Mouse (Mus musculus) kidney, embryonic 16.5 days (tissue): ENCODE results near the gene Crlf2. TPM values are rescaled to one million over a fixed set of nuclear protein-coding genes. Genes with fewer than 3 reads are reported as not detected.

Source experiments
- ATAC-seq: fragments of 200-750 bp; cut with Nextera tagmentation; 2 replicates; pipeline ENCODE4 v1.8.0; 2017; ENCODE audit warnings: moderate TSS enrichment; ENCODE audit not compliant: low FRiP score, low TSS enrichment
- H3K27ac ChIP-seq: fragments of 300-500 bp; sonication (generic); 2 replicates; pipeline ENCODE4 v1.5.1; 2014; ENCODE audit warnings: low read length
- H3K27me3 ChIP-seq: fragments of 300-500 bp; sonication (generic); 2 replicates; pipeline ENCODE4 v1.6.1; 2014; ENCODE audit warnings: low read length, control low read depth, mixed read lengths; ENCODE audit not compliant: insufficient read depth
- H3K36me3 ChIP-seq: fragments of 300-500 bp; sonication (generic); 2 replicates; pipeline ENCODE4 v1.6.1; 2014; ENCODE audit warnings: low read length, control low read depth, mixed read lengths; ENCODE audit not compliant: insufficient read depth
- H3K4me1 ChIP-seq: fragments of 300-500 bp; sonication (generic); 2 replicates; pipeline ENCODE4 v1.6.1; 2014; ENCODE audit warnings: low read length, control low read depth, mixed read lengths; ENCODE audit not compliant: insufficient read depth
- H3K4me2 ChIP-seq: fragments of 300-500 bp; sonication (generic); replicated peaks from 2 replicates; pipeline ENCODE4 v1.6.1; 2014; ENCODE audit warnings: low read depth, low read length
- H3K4me3 ChIP-seq: fragments of 300-500 bp; sonication (generic); 2 replicates; pipeline ENCODE4 v1.5.1; 2014; ENCODE audit warnings: mild to moderate bottlenecking, low read length
- H3K9ac ChIP-seq: fragments of 300-500 bp; sonication (generic); replicated peaks from 2 replicates; pipeline ENCODE4 v1.6.1; 2014; ENCODE audit warnings: low read length
- H3K9me3 ChIP-seq: fragments of 300-500 bp; sonication (generic); 2 replicates; pipeline ENCODE4 v1.6.1; 2016; ENCODE audit warnings: low read length, control low read depth
- WGBS: fragments of 180-500 bp; shearing (Covaris S2); extraction: QIAGEN DNeasy Blood & Tissue Kit; methylation state at CpG from one replicate; pipeline ENCODE4 v1.1.7; 2014; 5-methylcytosine and 5-hydroxymethylcytosine counted together
- polyA plus RNA-seq: library from polyadenylated mRNA; unstranded; fragments of >200 nt; fragmentation: Nextera tagmentation; extraction: Ambion mirVana; gene quantifications from 2 replicates; pipeline ENCODE4 v1.2.1, GENCODE M21; 2015

Crlf2 gene
- 11.9 and 14.5 TPM in 2 replicates for polyA plus RNA-seq

GRCm38 (mm10) chr5:109558404-109559160 lies at the start of gene Crlf2:
TSS of gene Crlf2 (minus strand) at chr5:109558993.
- 0% methylated on average over 65 of the region's 73 CpGs for WGBS
- Histone ChIP-seq H3K4me2 (peak within 1 kb of the TSS; percentile 60), H3K9me3 (peaks cover 41% of the 10 kb centered on the region), H3K4me3 (peak within 1 kb of the TSS; percentile 80), H3K9ac (peak within 1 kb of the TSS; percentile 79), H3K27ac (peak within 1 kb of the TSS; percentile 93), H3K4me1 (no peaks in the 10 kb centered on the region), H3K27me3 (no peaks in the 10 kb centered on the region), H3K36me3 (peaks cover 25% of the 10 kb centered on the region)
- peak; percentile 77 for ATAC-seq

GRCm38 (mm10) chr5:109602585-109602984 lies 43.8 kb upstream of the Crlf2 start:
- 47% methylated on average over 1 of the region's 1 CpGs for WGBS
- ATAC-seq: peak; percentile 54; the same call in 1 of the 2 replicates
- H3K4me3 ChIP-seq: no peak overlapping the region

GRCm38 (mm10) chr5:109601080-109601479 lies 42.3 kb upstream of the Crlf2 start:
- H3K4me3 ChIP-seq: no peak overlapping the region
- no peaks in the 10 kb centered on the region for H3K27me3 ChIP-seq
- no peaks in the 10 kb centered on the region for H3K9me3 ChIP-seq
- no peak overlapping the region for H3K4me2 ChIP-seq
- no peak overlapping the region for H3K27ac ChIP-seq
- ATAC-seq: peak; percentile 67
- no peaks in the 10 kb centered on the region for H3K36me3 ChIP-seq
- no peak overlapping the region for H3K9ac ChIP-seq
- H3K4me1 ChIP-seq: no peaks in the 10 kb centered on the region
- WGBS: 7% methylated on average over 3 of the region's 3 CpGs

More at GRCm38 (mm10) chr5:109602585-109602984, 43.8 kb upstream of the Crlf2 start:
- H3K27me3 ChIP-seq: no peaks in the 10 kb centered on the region
- no peak overlapping the region for H3K27ac ChIP-seq
- no peaks in the 10 kb centered on the region for H3K36me3 ChIP-seq
- H3K9me3 ChIP-seq: no peaks in the 10 kb centered on the region
- H3K4me1 ChIP-seq: no peaks in the 10 kb centered on the region
- H3K4me2 ChIP-seq: no peak overlapping the region
- no peak overlapping the region for H3K9ac ChIP-seq

DNA sequence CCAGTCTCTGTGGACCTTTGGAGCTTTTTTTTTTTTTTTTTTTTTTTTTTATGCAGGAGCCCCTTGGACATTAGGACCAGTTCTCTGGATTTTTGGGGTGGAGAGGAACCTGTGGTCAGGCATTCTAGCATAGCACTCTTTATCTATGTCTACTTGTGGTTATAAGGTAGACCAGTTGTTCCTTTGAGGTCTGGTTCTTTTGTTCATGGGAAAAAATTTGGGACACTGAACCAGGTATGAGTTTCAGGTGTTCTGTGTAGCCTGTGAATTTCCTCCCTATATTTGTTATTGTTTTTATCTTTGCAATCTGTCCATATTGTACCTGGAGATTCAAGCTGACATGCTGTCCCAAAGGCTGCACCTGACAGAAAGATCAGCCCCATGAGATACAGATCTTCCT lies 40.1 kb upstream of the Crlf2 start:
- no peaks in the 10 kb centered on the region for H3K36me3 ChIP-seq
- no peaks in the 10 kb centered on the region for H3K27me3 ChIP-seq
- no peaks in the 10 kb centered on the region for H3K4me1 ChIP-seq
- H3K27ac ChIP-seq: no peak overlapping the region
- H3K4me2 ChIP-seq: no peak overlapping the region
- no peak overlapping the region for H3K9ac ChIP-seq
- ATAC-seq: no peak
- H3K9me3 ChIP-seq: no peaks in the 10 kb centered on the region
- H3K4me3 ChIP-seq: no peak overlapping the region

GRCm38 (mm10) chr5:109596647-109597046 lies 37.9 kb upstream of the Crlf2 start:
- H3K27ac ChIP-seq: no peak overlapping the region
- H3K4me3 ChIP-seq: no peak overlapping the region
- H3K4me2 ChIP-seq: no peak overlapping the region
- no peaks in the 10 kb centered on the region for H3K4me1 ChIP-seq
- no peaks in the 10 kb centered on the region for H3K9me3 ChIP-seq
- H3K36me3 ChIP-seq: no peaks in the 10 kb centered on the region
- H3K27me3 ChIP-seq: no peaks in the 10 kb centered on the region
- 30% methylated on average over 5 of the region's 5 CpGs for WGBS
- no peak overlapping the region for H3K9ac ChIP-seq
- no peak for ATAC-seq

- 62% methylated on average over 2 of the region's 2 CpGs for WGBS
- no peak for ATAC-seq
- Histone ChIP-seq H3K4me2 (no peak overlapping the region), H3K4me3 (no peak overlapping the region), H3K9me3 (peaks cover 9% of the 10 kb centered on the region; the same call in 1 of the 2 replicates), H3K9ac (no peak overlapping the region), H3K27ac (no peak overlapping the region), H3K4me1 (no peaks in the 10 kb centered on the region), H3K27me3 (no peaks in the 10 kb centered on the region), H3K36me3 (no peaks in the 10 kb centered on the region)
These were observed 4.0 kb upstream of the Crlf2 start for GRCm38 (mm10) chr5:109562829-109563228.

GRCm38 (mm10) chr5:109559191-109559590 lies 398 bp upstream of the Crlf2 start:
- Histone ChIP-seq H3K9ac (peak overlapping the region; percentile 79), H3K27ac (peak overlapping the region; percentile 93)
- WGBS: 21% methylated on average over 6 of the region's 6 CpGs

DNA sequence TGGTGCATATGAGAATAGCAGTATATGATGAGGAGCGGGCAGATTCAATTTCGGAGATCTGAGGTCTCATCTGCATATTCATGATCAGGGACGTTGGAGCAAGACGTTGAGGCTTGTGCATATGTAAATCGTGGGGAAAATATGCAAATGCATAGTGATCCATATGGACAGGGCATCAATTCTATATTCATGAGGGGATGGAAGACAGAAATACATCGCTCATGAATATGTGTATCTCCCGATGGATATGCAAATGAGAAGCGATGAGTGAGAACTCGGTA lies 730 bp downstream of the Crlf2 start:
- H3K9ac ChIP-seq: peak overlapping the region; percentile 13
- no peak for ATAC-seq
- under 1% methylated on average over 9 of the region's 9 CpGs for WGBS
- peak overlapping the region; percentile 60 for H3K4me2 ChIP-seq
- H3K27ac ChIP-seq: peak overlapping the region; percentile 93
- peaks cover 46% of the 10 kb centered on the region for H3K9me3 ChIP-seq
- H3K27me3 ChIP-seq: no peaks in the 10 kb centered on the region
- no peaks in the 10 kb centered on the region for H3K4me1 ChIP-seq
- peak overlapping the region; percentile 80 for H3K4me3 ChIP-seq
- H3K36me3 ChIP-seq: peaks cover 29% of the 10 kb centered on the region

More at GRCm38 (mm10) chr5:109559191-109559590, 398 bp upstream of the Crlf2 start:
- Histone ChIP-seq H3K4me1 (no peaks in the 10 kb centered on the region), H3K4me3 (peak overlapping the region; percentile 80), H3K27me3 (no peaks in the 10 kb centered on the region), H3K36me3 (peaks cover 22% of the 10 kb centered on the region), H3K9me3 (peaks cover 36% of the 10 kb centered on the region), H3K4me2 (peak overlapping the region; percentile 60)
- ATAC-seq: no peak

DNA sequence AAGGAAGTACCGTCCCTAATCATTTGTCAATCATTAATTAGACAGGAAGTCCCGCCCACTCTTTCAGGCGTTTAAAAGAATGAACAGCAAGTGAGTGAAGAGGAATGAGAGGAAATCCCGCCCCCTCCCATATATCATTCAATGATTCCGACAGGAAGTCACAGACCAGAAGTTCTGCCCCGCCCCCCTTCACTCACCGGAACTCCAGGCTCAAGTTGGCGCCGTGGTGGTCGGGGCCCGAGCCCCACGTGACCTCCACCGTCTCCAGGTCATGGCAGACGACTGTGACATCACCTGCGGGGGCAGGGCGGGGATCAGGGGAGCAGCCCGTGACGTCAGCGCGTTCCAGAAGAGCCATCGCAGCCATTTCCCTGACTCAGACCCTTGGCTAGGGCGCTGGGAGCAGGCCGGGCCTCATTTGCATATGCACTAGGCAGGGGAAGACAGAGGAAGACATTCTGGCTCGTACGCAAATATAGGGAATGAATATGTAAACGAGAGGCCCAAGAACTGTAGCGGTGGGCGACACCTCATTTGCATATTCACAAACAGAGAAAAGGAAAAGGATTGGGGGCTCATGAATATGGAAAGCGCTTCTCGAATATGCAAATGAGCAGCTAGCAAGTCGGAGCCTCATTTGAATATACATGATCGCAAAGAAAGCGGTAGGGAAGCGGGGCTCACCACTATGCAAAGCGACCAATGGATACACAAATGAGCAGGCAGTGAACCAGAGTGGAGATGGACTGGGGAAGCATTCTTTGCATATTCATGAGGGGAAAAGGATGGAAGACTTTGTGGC lies 1.3 kb downstream of the Crlf2 start:
- peak; percentile 83 for ATAC-seq
- peaks cover 34% of the 10 kb centered on the region for H3K36me3 ChIP-seq
- H3K4me2 ChIP-seq: peak overlapping the region; percentile 60
- H3K9me3 ChIP-seq: peaks cover 51% of the 10 kb centered on the region
- peak overlapping the region; percentile 59 for H3K9ac ChIP-seq
- H3K27ac ChIP-seq: peak overlapping the region; percentile 93
- under 1% methylated on average over 35 of the region's 35 CpGs for WGBS
- H3K4me1 ChIP-seq: no peaks in the 10 kb centered on the region
- no peaks in the 10 kb centered on the region for H3K27me3 ChIP-seq
- H3K4me3 ChIP-seq: peak overlapping the region; percentile 80
